ENCODE assay signal across 9 mouse cellular contexts in genomic region chr14:55713729-55714122, GRCm38 (mm10). TPM values are rescaled to one million over a fixed set of nuclear protein-coding genes. Genes with fewer than 3 reads are reported as not detected.
DNase-seq lines count a peak whose midpoint lies in the region; ATAC-seq lines count a peak whose summit lies in the region.
"Had no signal": no experiment of that assay in that cellular context is flagged by ENCODE, and none has a peak within 500 bp of the region (broad histone marks: within the 10 kb centered on the region; RNA-seq: fewer than 3 reads in every experiment).

TSS of gene Tgm1 (minus strand) at chr14:55713926.

- H3K4me3 ChIP-seq in hindbrain, embryonic 11.5 days (ENCODE audit: low read depth, low read length): no peak within 1 kb of the TSS
- no peak within 1 kb of the TSS for H3K4me3 ChIP-seq in hindbrain, embryonic 14.5 days (replicated peaks; ENCODE audit: low read length)
- H3K4me3 ChIP-seq in limb, embryonic 12.5 days (replicated peaks): peak within 1 kb of the TSS; percentile 25
- H3K4me3 ChIP-seq: forebrain, embryonic 15.5 days had no signal

- no peaks in the 10 kb centered on the region for H3K4me1 ChIP-seq in hindbrain, embryonic 11.5 days (replicated peaks; ENCODE audit: control insufficient read depth, insufficient read depth, low read length)
- H3K4me1 ChIP-seq in hindbrain, embryonic 14.5 days (replicated peaks; ENCODE audit: control insufficient read depth, insufficient read depth, low read length): no peaks in the 10 kb centered on the region
- H3K4me1 ChIP-seq in limb, embryonic 12.5 days (replicated peaks): peaks cover 9% of the 10 kb centered on the region
- H3K4me1 ChIP-seq: forebrain, embryonic 15.5 days had no signal

- WGBS in hindbrain, embryonic 11.5 days: 31% methylated on average over 4 of the region's 4 CpGs
- 34% methylated on average over 4 of the region's 4 CpGs for WGBS in hindbrain, embryonic 14.5 days
- WGBS in limb, embryonic 12.5 days: 18% methylated on average over 4 of the region's 4 CpGs

- ATAC-seq in hindbrain, embryonic 11.5 days (ENCODE audit: low FRiP score): no peak
- ATAC-seq in hindbrain, embryonic 14.5 days (ENCODE audit: low FRiP score): no peak
- no peak; the same call in 1 of the 2 replicates for ATAC-seq in limb, embryonic 12.5 days (ENCODE audit: insufficient number of reproducible peaks, insufficient read depth, low FRiP score, low TSS enrichment, low read depth)
- ATAC-seq: forebrain, embryonic 15.5 days; Patski had no signal

- 0 out of 2 replicates have a peak within 1 kb of the TSS, but pooled peaks have one; percentile 7 for H3K4me2 ChIP-seq in hindbrain, embryonic 11.5 days (replicated peaks; ENCODE audit: low read depth, low read length)
- H3K4me2 ChIP-seq in hindbrain, embryonic 14.5 days (replicated peaks): no peak within 1 kb of the TSS
- H3K4me2 ChIP-seq in limb, embryonic 12.5 days: peak within 1 kb of the TSS; percentile 53
- H3K4me2 ChIP-seq: forebrain, embryonic 15.5 days had no signal

- H3K9ac ChIP-seq in hindbrain, embryonic 11.5 days (ENCODE audit: low read depth, low read length): no peak within 1 kb of the TSS
- no peak within 1 kb of the TSS for H3K9ac ChIP-seq in hindbrain, embryonic 14.5 days
- peak within 1 kb of the TSS; percentile 48 for H3K9ac ChIP-seq in limb, embryonic 12.5 days (replicated peaks)
- H3K9ac ChIP-seq: forebrain, embryonic 15.5 days had no signal

- no peak for DNase-seq in hindbrain, embryonic 11.5 days (ENCODE audit: low spot score)
- no peak for DNase-seq in hindbrain, embryonic 14.5 days (ENCODE audit: low spot score)
- peak; percentile 37 for DNase-seq in urinary bladder, postnatal 14 days (ENCODE audit: low spot score)
- DNase-seq in urinary bladder, postnatal 4 days (ENCODE audit: low spot score in 2 of 2): no peak
- no peak for DNase-seq in ovary, postnatal 14 days (ENCODE audit: low spot score)
- no peak for DNase-seq in embryo, embryonic 10 days (ENCODE audit: low spot score)

- H3K27me3 ChIP-seq in hindbrain, embryonic 11.5 days (ENCODE audit: control insufficient read depth, insufficient read depth, low read length): peaks cover 8% of the 10 kb centered on the region
- peaks cover 11% of the 10 kb centered on the region; the same call in 1 of the 2 replicates for H3K27me3 ChIP-seq in hindbrain, embryonic 14.5 days (ENCODE audit: control insufficient read depth, insufficient read depth, low read length)
- peaks cover 31% of the 10 kb centered on the region for H3K27me3 ChIP-seq in limb, embryonic 12.5 days
- H3K27me3 ChIP-seq: Patski had no signal

- no peaks in the 10 kb centered on the region for H3K9me3 ChIP-seq in hindbrain, embryonic 11.5 days (ENCODE audit: control insufficient read depth, low read length)
- H3K9me3 ChIP-seq in hindbrain, embryonic 14.5 days (ENCODE audit: control insufficient read depth, low read length): no peaks in the 10 kb centered on the region
- H3K9me3 ChIP-seq in limb, embryonic 12.5 days: no peaks in the 10 kb centered on the region
- H3K9me3 ChIP-seq: forebrain, embryonic 15.5 days had no signal

- H3K27ac ChIP-seq in hindbrain, embryonic 11.5 days (ENCODE audit: low read depth, low read length): no peak within 1 kb of the TSS
- H3K27ac ChIP-seq in hindbrain, embryonic 14.5 days: no peak within 1 kb of the TSS
- peak within 1 kb of the TSS; percentile 53; the same call in 1 of the 2 replicates for H3K27ac ChIP-seq in limb, embryonic 12.5 days
- H3K27ac ChIP-seq: forebrain, embryonic 15.5 days had no signal

- no peaks in the 10 kb centered on the region for H3K36me3 ChIP-seq in hindbrain, embryonic 11.5 days (ENCODE audit: control insufficient read depth, insufficient read depth, low read length)
- H3K36me3 ChIP-seq in hindbrain, embryonic 14.5 days (replicated peaks; ENCODE audit: control insufficient read depth, insufficient read depth): peaks cover 27% of the 10 kb centered on the region
- peaks cover 24% of the 10 kb centered on the region for H3K36me3 ChIP-seq in limb, embryonic 12.5 days

RNA-seq across cellular contexts. Expression of gene Tgm1, which starts in this region (rescaled TPM):
- polyA plus RNA-seq in hindbrain, embryonic 11.5 days (2014; fragmentation: Nextera tagmentation; extraction: Ambion mirVana): 0.36 and 0.49 TPM in 2 replicates
- 0.14 and 0.25 TPM in 2 replicates for polyA plus RNA-seq in hindbrain, embryonic 14.5 days (2014; fragmentation: Nextera tagmentation; extraction: Ambion mirVana)
- 2.0 and 2.7 TPM in 2 replicates for polyA plus RNA-seq in limb, embryonic 12.5 days (2016; fragmentation: Nextera tagmentation; extraction: Ambion mirVana)
